Mouse (Mus musculus) liver, embryonic 14.5 days (tissue): ENCODE results near the gene Wdr45b.

Source experiments
- CTCF ChIP-seq: IDR thresholded peaks from 2 replicates; pipeline ENCODE4 v1.5.1; 2016; ENCODE audit warnings: antibody characterized with exemption, low read depth, control low read depth
- EP300 ChIP-seq: IDR thresholded peaks from 2 replicates; pipeline ENCODE4 v1.6.1; 2016; ENCODE audit warnings: antibody characterized with exemption, low read depth

GRCm38 (mm10) chr11:121282911-121283310 lies 71.3 kb downstream of the Wdr45b start:
- TF ChIP-seq CTCF (no peak), EP300 (no peak)
